Mouse (Mus musculus): ENCODE data around the gene Fntb. TPM values are rescaled to one million over a fixed set of nuclear protein-coding genes. Genes with fewer than 3 reads are reported as not detected.
A peak's percentile ranks its signal among the peaks of the same experiment; 100 is the strongest.

Fntb gene
- total and polyA plus RNA-seq, 3 experiments: 11.7 to 28.5 TPM; not detected in 1

GRCm38 (mm10) chr12:76775132-76775531 is 9.7 kb downstream of the Fntb start:
- Histone ChIP-seq H3K9ac (ENCODE audit: control insufficient read depth, low read depth, low read length, poor library complexity, severe bottlenecking) (no peak overlapping the region), H3K9me3 (replicated peaks; ENCODE audit: insufficient read depth, low read length) (no peaks in the 10 kb centered on the region), H3K27me3 (ENCODE audit: control insufficient read depth in 1 of 2, insufficient read depth in 2 of 2, low read length in 2 of 2) (no peaks in the 10 kb centered on the region), H3K27ac (ENCODE audit: control insufficient read depth, low read depth, low read length) (peak overlapping the region; percentile 4), H3K79me2 (ENCODE audit: control insufficient read depth, insufficient read depth, low read length, poor library complexity) (0 out of 2 replicates have a peak, but pooled peaks cover 1% of the 10 kb centered on the region), H3K4me1 (ENCODE audit: control insufficient read depth in 1 of 2, insufficient read depth in 2 of 2, low read length in 2 of 2) (peaks cover 18 to 24% of the 10 kb centered on the region in 2 experiments), H3K4me3 (ENCODE audit: control insufficient read depth in 1 of 2, insufficient read depth in 1 of 2, low read depth in 2 of 2, low read length in 2 of 2) (no peak overlapping the region), H3K36me3 (ENCODE audit: control insufficient read depth in 1 of 2, insufficient read depth in 2 of 2, low read length in 2 of 2) (peaks cover 7 to 36% of the 10 kb centered on the region in 2 experiments; a peak in 3 of 4 replicates)
- TF ChIP-seq HCFC1 (IDR thresholded peaks at IDR 0.05; ENCODE audit: low read depth, low read length) (no peak), ELF1 (IDR thresholded peaks at IDR 0.05; ENCODE audit: low read depth, low read length) (no peak), BHLHE40 (IDR thresholded peaks at IDR 0.05; ENCODE audit: borderline replicate concordance, low read depth, low read length) (no peak), NRF1 (IDR thresholded peaks at IDR 0.05; ENCODE audit: insufficient read depth, low read depth, low read length, poor library complexity, severe bottlenecking) (no peak), ZC3H11A (IDR thresholded peaks at IDR 0.05; ENCODE audit: low read depth, low read length) (no peak), ETS1 (IDR thresholded peaks at IDR 0.05; ENCODE audit: low read depth, low read length) (no peak), ZNF384 (IDR thresholded peaks at IDR 0.05; ENCODE audit: low read depth, low read length) (no peak), MAX (IDR thresholded peaks at IDR 0.05; ENCODE audit: low read length) (no peak), E2F4 (IDR thresholded peaks at IDR 0.05; ENCODE audit: borderline replicate concordance, low read depth, low read length) (no peak)
- DNase-seq (ENCODE audit: low read depth, low spot score): no peak

- H3K27ac ChIP-seq (ENCODE audit: control insufficient read depth, low read depth, low read length): peak overlapping the region; percentile 48; the same call in 1 of the 2 replicates
- TF ChIP-seq KAT2A (conservative IDR thresholded peaks at IDR 0.05; ENCODE audit: low read depth, low read length) (no peak), MXI1 (IDR thresholded peaks at IDR 0.05; ENCODE audit: low read depth, low read length) (no peak), BHLHE40 (IDR thresholded peaks at IDR 0.05; ENCODE audit: borderline replicate concordance, low read depth, low read length) (no peak), RAD21 (IDR thresholded peaks at IDR 0.05; ENCODE audit: low read depth, low read length) (no peak), TCF12 (IDR thresholded peaks at IDR 0.05; ENCODE audit: low read depth, low read length) (peak; percentile 65), ZMIZ1 (IDR thresholded peaks at IDR 0.05; ENCODE audit: low read depth, low read length) (no peak), ZC3H11A (IDR thresholded peaks at IDR 0.05; ENCODE audit: low read depth, low read length) (no peak), CHD1 (IDR thresholded peaks at IDR 0.05; ENCODE audit: low read depth, low read length) (no peak), NRF1 (IDR thresholded peaks at IDR 0.05; ENCODE audit: insufficient read depth, low read depth, low read length, poor library complexity, severe bottlenecking) (no peak), EP300 (IDR thresholded peaks at IDR 0.05; ENCODE audit: low read depth in 1 of 2, low read length in 2 of 2) (peak; percentile 44 to 68; a peak in 2 of 4 replicates), CTCF (IDR thresholded peaks at IDR 0.05 in 2 of 3, conservative IDR thresholded peaks at IDR 0.05 in 1 of 3; ENCODE audit: control insufficient read depth in 1 of 3, insufficient read depth in 1 of 3, low read depth in 2 of 3, low read length in 3 of 3, poor library complexity in 1 of 3, severe bottlenecking in 1 of 3) (no peak), GABPA (IDR thresholded peaks at IDR 0.05; ENCODE audit: low read depth, low read length) (no peak), GATA1 (IDR thresholded peaks at IDR 0.05; ENCODE audit: low read depth, low read length) (peak; percentile 80), MAFK (IDR thresholded peaks at IDR 0.05; ENCODE audit: borderline replicate concordance, low read depth, low read length) (no peak), RCOR1 (IDR thresholded peaks at IDR 0.05; ENCODE audit: low read depth, low read length) (0 out of 2 replicates have a peak, but pooled peaks have one; percentile 52), ETS1 (IDR thresholded peaks at IDR 0.05; ENCODE audit: low read depth, low read length) (0 out of 2 replicates have a peak, but pooled peaks have one; percentile 50), USF1 (IDR thresholded peaks at IDR 0.05; ENCODE audit: low read depth, low read length) (no peak), E2F4 (IDR thresholded peaks at IDR 0.05; ENCODE audit: borderline replicate concordance, low read depth, low read length) (no peak)
- no peak overlapping the region for H3K9ac ChIP-seq (ENCODE audit: control insufficient read depth, low read depth, low read length, poor library complexity, severe bottlenecking)
- H3K4me3 ChIP-seq (ENCODE audit: control insufficient read depth in 1 of 2, insufficient read depth in 1 of 2, low read depth in 2 of 2, low read length in 2 of 2): no peak overlapping the region
- 0 out of 2 replicates have a peak, but pooled peaks cover 1% of the 10 kb centered on the region for H3K79me2 ChIP-seq (ENCODE audit: control insufficient read depth, insufficient read depth, low read length, poor library complexity)
- H3K4me1 ChIP-seq (ENCODE audit: control insufficient read depth in 1 of 2, insufficient read depth in 2 of 2, low read length in 2 of 2): peaks cover 6 to 14% of the 10 kb centered on the region in 2 experiments
- peaks cover 7 to 21% of the 10 kb centered on the region in 2 experiments; a peak in 3 of 4 replicates for H3K36me3 ChIP-seq (ENCODE audit: control insufficient read depth in 1 of 2, insufficient read depth in 2 of 2, low read length in 2 of 2)
- no peak for DNase-seq (ENCODE audit: low read depth, low spot score)
- H3K9me3 ChIP-seq (replicated peaks; ENCODE audit: insufficient read depth, low read length): no peaks in the 10 kb centered on the region
- no peaks in the 10 kb centered on the region for H3K27me3 ChIP-seq (ENCODE audit: control insufficient read depth in 1 of 2, insufficient read depth in 2 of 2, low read length in 2 of 2)
Observed at GRCm38 (mm10) chr12:76776898-76777297, 11.5 kb downstream of the Fntb start.
